Mouse (Mus musculus) limb, embryonic 14.5 days (tissue): ENCODE results near the gene Gfra4. TPM values are rescaled to one million over a fixed set of nuclear protein-coding genes. Genes with fewer than 3 reads are reported as not detected.

Experiments used
- ATAC-seq: fragments of 200-750 bp; cut with Nextera tagmentation; 2 replicates; pipeline ENCODE4 v1.8.0; 2017; ENCODE audit warnings: low read depth, moderate number of reproducible peaks, moderate TSS enrichment; ENCODE audit not compliant: low FRiP score
- DNase-seq: peaks from one replicate; pipeline ENCODE4 v3.0.0-alpha.2; 2015; ENCODE audit warnings: low spot score
- H3K27ac ChIP-seq: fragments of 300-500 bp; sonication (generic); replicated peaks from 2 replicates; pipeline ENCODE4 v1.5.1; 2014; ENCODE audit warnings: low read depth, mild to moderate bottlenecking, low read length, moderate library complexity, mixed read lengths
- H3K27me3 ChIP-seq: fragments of 300-500 bp; sonication (generic); 2 replicates; pipeline ENCODE4 v1.6.1; 2014; ENCODE audit warnings: low read length, mixed read lengths; ENCODE audit not compliant: control insufficient read depth, insufficient read depth
- H3K36me3 ChIP-seq: fragments of 300-500 bp; sonication (generic); 2 replicates; pipeline ENCODE4 v1.6.1; 2014; ENCODE audit warnings: mild to moderate bottlenecking, low read length, moderate library complexity, mixed read lengths; ENCODE audit not compliant: control insufficient read depth, insufficient read depth
- H3K4me1 ChIP-seq: fragments of 300-500 bp; sonication (generic); 2 replicates; pipeline ENCODE4 v1.6.1; 2014; ENCODE audit warnings: antibody characterized with exemption, low read length, mixed read lengths; ENCODE audit not compliant: control insufficient read depth, insufficient read depth
- H3K4me2 ChIP-seq: fragments of 300-500 bp; sonication (generic); replicated peaks from 2 replicates; pipeline ENCODE4 v1.6.1; 2014; ENCODE audit warnings: low read depth, mild to moderate bottlenecking, low read length, moderate library complexity; ENCODE audit not compliant: severe bottlenecking
- H3K4me3 ChIP-seq: fragments of 300-500 bp; sonication (generic); replicated peaks from 2 replicates; pipeline ENCODE4 v1.5.1; 2014; ENCODE audit warnings: low read length
- H3K9ac ChIP-seq: fragments of 300-500 bp; sonication (generic); 2 replicates; pipeline ENCODE4 v1.6.1; 2014; ENCODE audit warnings: mild to moderate bottlenecking, low read depth, low read length, moderate library complexity; ENCODE audit not compliant: severe bottlenecking
- H3K9me3 ChIP-seq: fragments of 300-500 bp; sonication (generic); 2 replicates; pipeline ENCODE4 v1.6.1; 2016; ENCODE audit warnings: low read length; ENCODE audit not compliant: control insufficient read depth
- POLR2A ChIP-seq: fragments of 200-500 bp; IDR thresholded peaks from 2 replicates; pipeline ENCODE4 v1.8.0; 2012; ENCODE audit warnings: inconsistent platforms, mild to moderate bottlenecking, moderate library complexity, borderline replicate concordance; ENCODE audit not compliant: insufficient read depth, insufficient read length; ENCODE audit errors: extremely low read depth
- WGBS: fragments of 180-500 bp; shearing (Covaris S2); extraction: QIAGEN DNeasy Blood & Tissue Kit; methylation state at CpG from one replicate; pipeline ENCODE4 v1.1.7; 2014; 5-methylcytosine and 5-hydroxymethylcytosine counted together
- microRNA-seq: library from miRNA; unstranded; fragments of <30 nt; microRNA quantifications from one replicate; pipeline ENCODE4, GENCODE M21; 2016
- polyA plus RNA-seq, 2 experiments: library from polyadenylated mRNA; depleted of rRNA in 1 of 2; stranded (reverse) in 1 of 2; unstranded in 1 of 2; fragments of >200 nt; fragmentation: Nextera tagmentation in 1 of 2; extraction: Ambion mirVana in 1 of 2; gene quantifications; 2 replicates each; pipeline versions ENCODE4 v1.2.1 to v1.2.3; 2012 to 2014

Gfra4 gene
- polyA plus RNA-seq, 2 experiments: 33.3 to 56.1 TPM

DNA sequence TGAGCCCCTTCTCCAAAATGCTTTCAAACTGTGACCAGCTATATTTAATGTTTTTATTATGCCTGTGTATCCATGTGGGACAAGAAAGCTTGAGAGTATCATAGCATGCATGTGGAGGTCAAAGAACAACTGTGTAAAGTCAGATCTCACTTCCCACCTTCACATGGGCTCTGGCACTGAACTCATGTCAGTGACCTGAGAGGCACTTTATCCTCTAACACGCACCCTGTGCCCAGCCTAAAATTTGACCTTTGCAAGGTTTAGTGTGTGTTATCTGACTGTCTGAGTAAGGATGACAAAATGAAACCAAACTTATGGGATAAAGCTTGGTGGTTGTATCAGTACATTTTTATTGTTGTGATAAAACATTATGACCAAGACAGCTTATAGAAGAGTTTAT, 32.3 kb downstream of the Gfra4 start:
- H3K4me1 ChIP-seq: no peaks in the 10 kb centered on the region
- no peak overlapping the region for H3K4me3 ChIP-seq
- peaks cover 42% of the 10 kb centered on the region for H3K36me3 ChIP-seq
- ATAC-seq: no peak
- no peak for TF ChIP-seq POLR2A
- 82% methylated on average over 1 of the region's 1 CpGs for WGBS
- H3K27ac ChIP-seq: no peak overlapping the region
- no peak overlapping the region for H3K4me2 ChIP-seq
- no peaks in the 10 kb centered on the region for H3K27me3 ChIP-seq
- H3K9ac ChIP-seq: no peak overlapping the region
- no peak for DNase-seq
- no peaks in the 10 kb centered on the region for H3K9me3 ChIP-seq

DNA sequence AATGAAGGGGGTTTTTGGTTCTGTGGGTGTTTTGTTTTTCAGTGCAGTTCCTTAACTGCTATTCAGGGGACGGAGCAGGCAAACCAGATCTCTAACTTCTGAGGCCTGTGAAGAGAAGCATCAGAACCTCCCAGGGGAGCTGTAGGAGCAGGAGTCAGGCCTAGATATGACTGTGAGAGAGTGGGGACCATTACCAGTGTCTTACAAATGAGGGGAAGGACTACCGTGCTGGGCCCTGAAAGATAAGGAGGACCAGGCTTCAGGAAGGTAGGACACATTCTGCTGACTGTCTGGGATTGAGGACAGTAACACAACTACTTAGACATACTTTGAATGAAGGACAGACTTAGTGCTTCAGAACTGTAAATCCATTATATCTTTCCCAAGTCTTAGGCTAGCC, 33.8 kb downstream of the Gfra4 start:
- TF ChIP-seq POLR2A: no peak
- no peak overlapping the region for H3K27ac ChIP-seq
- DNase-seq: no peak
- no peaks in the 10 kb centered on the region for H3K4me1 ChIP-seq
- H3K27me3 ChIP-seq: no peaks in the 10 kb centered on the region
- peaks cover 38% of the 10 kb centered on the region for H3K36me3 ChIP-seq
- 86% methylated on average over 2 of the region's 2 CpGs for WGBS
- no peak overlapping the region for H3K4me3 ChIP-seq
- H3K4me2 ChIP-seq: no peak overlapping the region
- no peak for ATAC-seq
- H3K9me3 ChIP-seq: no peaks in the 10 kb centered on the region
- no peak overlapping the region for H3K9ac ChIP-seq

DNA sequence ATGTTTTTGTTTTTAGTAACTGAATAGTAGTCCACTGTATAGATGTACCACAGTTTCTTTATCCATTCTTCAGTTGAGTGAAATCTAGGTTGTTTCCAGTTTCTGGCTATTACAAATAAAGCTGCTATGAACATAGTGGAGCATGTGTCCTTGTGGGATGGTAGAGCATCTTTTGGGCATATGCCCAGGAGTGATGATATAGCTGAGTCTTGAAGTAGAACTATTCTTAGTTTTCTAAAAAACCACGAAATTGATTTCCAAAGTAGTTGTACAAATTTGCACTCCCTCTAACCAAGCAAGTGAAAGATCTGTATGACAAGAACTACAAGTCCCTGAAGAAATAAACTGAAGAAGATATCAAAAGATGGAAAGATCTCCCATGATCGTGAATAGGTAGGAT, 50.1 kb downstream of the Gfra4 start:
- H3K4me2 ChIP-seq: no peak overlapping the region
- no peaks in the 10 kb centered on the region for H3K9me3 ChIP-seq
- no peaks in the 10 kb centered on the region for H3K4me1 ChIP-seq
- peaks cover 29% of the 10 kb centered on the region for H3K36me3 ChIP-seq
- DNase-seq (no peak), ATAC-seq (no peak)
- TF ChIP-seq POLR2A: no peak
- H3K9ac ChIP-seq: no peak overlapping the region
- H3K27ac ChIP-seq: no peak overlapping the region
- H3K27me3 ChIP-seq: no peaks in the 10 kb centered on the region
- H3K4me3 ChIP-seq: no peak overlapping the region
- WGBS: 95% methylated on average over 2 of the region's 2 CpGs

Small RNAs within 50 kb of the gene (microRNA-seq; reads per million reads assigned to microRNA genes)
- not detected for gene Mir6973b

Other genes starting within 250 kb of the Gfra4 start
- 33.8 and 44.3 TPM in 2 replicates for gene 4930402H24Rik, start 136.7 kb downstream of the Gfra4 start, polyA plus RNA-seq (2012; rRNA removed)
- 29.1 and 41.3 TPM in 2 replicates for gene 4930402H24Rik, start 136.7 kb downstream of the Gfra4 start, polyA plus RNA-seq (2014; fragmentation: Nextera tagmentation; extraction: Ambion mirVana)
- 17.9 and 19.4 TPM in 2 replicates for gene Atrn, start 136.6 kb downstream of the Gfra4 start, polyA plus RNA-seq (2012; rRNA removed)
- 11.5 and 13.5 TPM in 2 replicates for gene Atrn, start 136.6 kb downstream of the Gfra4 start, polyA plus RNA-seq (2014; fragmentation: Nextera tagmentation; extraction: Ambion mirVana)
- 104 and 121 TPM in 2 replicates for gene Adam33, start 20.7 kb upstream of the Gfra4 start, polyA plus RNA-seq (2012; rRNA removed)
- gene Adam33, start 20.7 kb upstream of the Gfra4 start, polyA plus RNA-seq (2014; fragmentation: Nextera tagmentation; extraction: Ambion mirVana): 30.7 and 33.8 TPM in 2 replicates
- gene Siglec1, start 43.7 kb upstream of the Gfra4 start, polyA plus RNA-seq (2012; rRNA removed): 0.87 and 1.2 TPM in 2 replicates
- gene Siglec1, start 43.7 kb upstream of the Gfra4 start, polyA plus RNA-seq (2014; fragmentation: Nextera tagmentation; extraction: Ambion mirVana): 0.51 and 0.94 TPM in 2 replicates
- 42.7 and 54.6 TPM in 2 replicates for gene Hspa12b, start 84.2 kb upstream of the Gfra4 start, polyA plus RNA-seq (2012; rRNA removed)
- gene Hspa12b, start 84.2 kb upstream of the Gfra4 start, polyA plus RNA-seq (2014; fragmentation: Nextera tagmentation; extraction: Ambion mirVana): 10.2 and 10.9 TPM in 2 replicates
- gene Gm11037, start 90.4 kb upstream of the Gfra4 start, polyA plus RNA-seq (2012; rRNA removed): not detected in 2 replicates
- not detected in 2 replicates for gene Gm11037, start 90.4 kb upstream of the Gfra4 start, polyA plus RNA-seq (2014; fragmentation: Nextera tagmentation; extraction: Ambion mirVana)
- gene 1700037H04Rik, start 117.0 kb upstream of the Gfra4 start, polyA plus RNA-seq (2012; rRNA removed): 62.7 and 76.1 TPM in 2 replicates
- 59.4 and 67.4 TPM in 2 replicates for gene 1700037H04Rik, start 117.0 kb upstream of the Gfra4 start, polyA plus RNA-seq (2014; fragmentation: Nextera tagmentation; extraction: Ambion mirVana)
- gene Cenpb, start 137.0 kb upstream of the Gfra4 start, polyA plus RNA-seq (2012; rRNA removed): 48.3 and 56.4 TPM in 2 replicates
- gene Cenpb, start 137.0 kb upstream of the Gfra4 start, polyA plus RNA-seq (2014; fragmentation: Nextera tagmentation; extraction: Ambion mirVana): 9.2 and 12.2 TPM in 2 replicates
- 76.4 and 88.9 TPM in 2 replicates for gene Cdc25b, start 143.9 kb upstream of the Gfra4 start, polyA plus RNA-seq (2012; rRNA removed)
- gene Cdc25b, start 143.9 kb upstream of the Gfra4 start, polyA plus RNA-seq (2014; fragmentation: Nextera tagmentation; extraction: Ambion mirVana): 52.1 and 56.2 TPM in 2 replicates
- gene Spef1, start 144.2 kb upstream of the Gfra4 start, polyA plus RNA-seq (2012; rRNA removed): 16.3 and 18.2 TPM in 2 replicates
- 6.7 and 8.1 TPM in 2 replicates for gene Spef1, start 144.2 kb upstream of the Gfra4 start, polyA plus RNA-seq (2014; fragmentation: Nextera tagmentation; extraction: Ambion mirVana)
- gene Ap5s1, start 164.0 kb upstream of the Gfra4 start, polyA plus RNA-seq (2012; rRNA removed): 29.5 and 50.9 TPM in 2 replicates
- gene Ap5s1, start 164.0 kb upstream of the Gfra4 start, polyA plus RNA-seq (2014; fragmentation: Nextera tagmentation; extraction: Ambion mirVana): 25.9 and 26.7 TPM in 2 replicates
- 27.4 and 37.2 TPM in 2 replicates for gene Mavs, start 191.0 kb upstream of the Gfra4 start, polyA plus RNA-seq (2012; rRNA removed)
- 17.2 and 18.6 TPM in 2 replicates for gene Mavs, start 191.0 kb upstream of the Gfra4 start, polyA plus RNA-seq (2014; fragmentation: Nextera tagmentation; extraction: Ambion mirVana)
- 44.7 and 47.2 TPM in 2 replicates for gene Pank2, start 219.4 kb upstream of the Gfra4 start, polyA plus RNA-seq (2012; rRNA removed)
- 44.6 and 50.0 TPM in 2 replicates for gene Pank2, start 219.4 kb upstream of the Gfra4 start, polyA plus RNA-seq (2014; fragmentation: Nextera tagmentation; extraction: Ambion mirVana)